Mouse (Mus musculus): ENCODE results near the gene Gm5142.
A peak's percentile ranks its signal among the peaks of the same experiment; 100 is the strongest.

The Gm5142 gene

DNA sequence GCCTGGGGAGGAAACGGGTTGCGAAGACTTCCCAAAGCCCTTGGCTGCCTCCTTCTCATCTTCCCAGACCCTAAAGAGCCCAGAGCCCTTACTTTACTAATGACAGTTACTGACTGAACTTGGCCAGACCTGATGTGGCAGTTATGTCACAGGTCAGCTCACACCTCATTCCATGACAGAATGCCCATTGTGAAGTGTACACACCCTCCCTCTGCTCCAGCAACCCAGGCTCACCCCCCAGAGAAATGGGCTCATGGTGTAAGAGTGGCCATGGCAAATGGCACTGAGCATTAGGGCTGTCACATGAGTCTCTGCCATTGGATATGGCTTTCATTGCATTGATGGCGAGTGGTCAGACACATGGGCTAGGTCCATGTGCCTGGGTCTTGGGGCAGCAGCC, at the start of gene Gm5142:
Gm5142 (minus strand) TSS at position 101 of the 400 bp plus-strand sequence.
- no peak for DNase-seq

DNA sequence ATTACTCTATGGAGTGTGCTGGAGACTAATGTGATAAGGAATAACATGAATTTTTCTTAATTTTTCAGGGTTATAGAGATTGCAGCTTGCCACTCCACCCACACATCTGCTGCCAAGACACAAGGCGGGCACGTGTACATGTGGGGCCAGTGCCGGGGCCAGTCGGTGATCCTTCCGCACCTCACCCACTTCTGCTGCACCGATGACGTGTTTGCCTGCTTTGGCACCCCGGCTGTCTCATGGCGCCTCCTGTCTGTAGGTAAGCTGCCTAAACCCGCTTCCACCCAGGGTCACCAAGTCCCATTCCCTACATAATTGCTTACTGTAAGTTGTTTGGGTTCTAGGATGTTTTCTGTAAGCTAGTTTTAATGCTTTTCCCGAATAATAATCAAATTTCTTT, 47.7 kb upstream of the Gm5142 start:
- DNase-seq = no peak

DNA sequence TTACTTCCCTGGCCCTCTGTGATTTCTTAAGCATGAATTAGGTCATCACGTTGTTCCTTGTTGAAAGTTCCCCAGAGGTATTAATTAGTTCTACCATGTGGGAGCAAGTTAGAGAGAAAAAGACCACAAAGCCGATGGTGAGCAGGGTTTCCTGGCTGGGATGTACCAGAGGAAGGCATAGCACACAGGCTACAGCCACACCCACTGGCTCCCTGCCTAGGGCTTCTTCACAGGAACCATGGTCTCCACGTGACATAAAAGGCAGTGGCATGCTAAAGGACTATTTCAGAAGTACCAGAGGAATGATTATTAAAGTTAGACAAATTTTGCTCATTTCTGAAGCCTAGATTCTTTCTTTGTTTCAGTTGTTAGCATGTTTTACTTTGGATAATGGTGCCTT, 40.7 kb upstream of the Gm5142 start:
- no peak for DNase-seq

DNA sequence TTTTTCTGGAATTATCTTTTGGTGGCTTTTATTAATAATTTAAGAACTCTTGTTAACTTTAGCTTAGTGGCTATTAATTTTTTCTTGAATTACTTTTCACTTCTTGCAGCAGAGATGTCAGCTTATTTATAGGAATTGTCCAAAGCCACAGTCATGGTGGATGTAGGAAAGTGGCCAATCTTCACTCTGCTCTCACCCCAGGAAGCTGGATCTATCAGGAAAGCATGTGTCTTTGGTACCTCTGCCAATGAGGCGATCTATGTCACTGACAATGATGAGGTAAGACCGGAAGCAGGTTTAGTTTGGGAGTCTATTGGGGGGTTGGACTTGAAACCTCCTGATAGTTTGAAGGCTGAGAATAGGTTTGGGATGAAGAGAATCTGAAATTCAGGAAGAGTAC, 31.3 kb upstream of the Gm5142 start:
- DNase-seq = no peak

DNA sequence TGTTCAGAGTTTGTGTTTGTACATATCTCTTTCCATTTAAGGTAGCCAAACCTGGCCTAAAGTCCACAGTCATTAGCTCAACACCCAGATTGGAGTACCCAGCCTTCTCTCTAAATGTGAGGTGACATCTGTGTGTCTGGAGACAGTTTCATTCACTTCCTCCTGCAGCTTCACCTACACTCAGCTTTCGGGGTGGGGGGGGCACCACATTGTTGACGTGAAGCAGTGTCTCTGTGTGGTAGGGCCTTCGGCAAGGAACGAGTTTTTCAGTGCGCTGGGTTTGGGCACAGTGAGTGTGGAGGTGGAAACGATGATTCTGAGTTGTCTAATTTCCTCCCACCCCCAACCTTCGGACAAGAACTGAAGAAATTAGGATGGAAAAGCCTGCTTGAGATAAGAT, 30.5 kb upstream of the Gm5142 start:
- no peak for DNase-seq

DNA sequence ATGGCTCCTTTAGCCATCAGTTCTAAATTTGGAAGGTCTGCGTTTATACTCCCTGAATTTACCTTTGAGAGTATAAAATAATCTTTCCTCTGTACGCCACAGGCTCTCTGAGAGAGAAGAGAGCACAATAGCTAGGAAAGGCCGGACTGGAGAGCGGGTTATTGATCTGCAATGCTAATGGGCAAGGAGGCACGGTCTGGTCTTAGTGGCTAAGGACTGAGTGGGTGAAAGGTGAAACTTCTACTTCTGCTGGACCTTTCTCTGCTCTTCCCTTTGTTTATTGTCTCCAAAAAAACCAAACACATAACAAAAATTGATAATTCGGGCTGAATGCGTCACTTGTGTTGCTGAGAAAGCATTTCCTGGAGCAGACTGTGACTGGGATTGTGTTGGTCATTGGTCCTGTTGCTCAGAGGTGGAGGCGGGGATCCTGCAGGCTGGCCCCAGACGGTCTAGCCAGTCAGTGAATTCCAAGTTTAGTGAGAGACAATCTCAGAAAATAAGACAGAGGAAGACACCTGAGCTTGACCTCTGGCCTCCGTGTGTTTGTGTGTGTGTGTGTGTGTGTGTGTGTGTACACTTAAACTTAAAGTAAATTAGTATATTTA, 27.5 kb upstream of the Gm5142 start:
- DNase-seq = no peak

DNA sequence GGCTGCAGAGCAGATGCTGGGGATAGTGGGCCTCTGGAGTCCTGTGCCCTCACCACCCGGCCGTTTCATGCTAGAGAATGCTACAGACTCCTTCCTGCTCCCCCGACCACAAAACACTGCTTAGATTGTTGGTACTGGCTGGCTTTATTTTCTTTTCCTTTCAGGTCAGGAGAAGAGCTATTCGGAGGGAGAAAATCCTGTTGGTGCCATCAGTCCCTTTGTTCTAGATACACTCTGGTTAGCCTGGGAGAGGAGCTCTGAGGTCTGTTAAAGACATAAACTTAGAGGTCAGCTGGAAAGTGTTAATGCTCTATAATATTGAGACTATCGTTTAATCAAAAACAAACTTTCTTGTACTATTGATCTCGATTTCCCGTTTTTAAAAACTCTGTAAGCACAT, 26.9 kb upstream of the Gm5142 start:
- no peak for DNase-seq

DNA sequence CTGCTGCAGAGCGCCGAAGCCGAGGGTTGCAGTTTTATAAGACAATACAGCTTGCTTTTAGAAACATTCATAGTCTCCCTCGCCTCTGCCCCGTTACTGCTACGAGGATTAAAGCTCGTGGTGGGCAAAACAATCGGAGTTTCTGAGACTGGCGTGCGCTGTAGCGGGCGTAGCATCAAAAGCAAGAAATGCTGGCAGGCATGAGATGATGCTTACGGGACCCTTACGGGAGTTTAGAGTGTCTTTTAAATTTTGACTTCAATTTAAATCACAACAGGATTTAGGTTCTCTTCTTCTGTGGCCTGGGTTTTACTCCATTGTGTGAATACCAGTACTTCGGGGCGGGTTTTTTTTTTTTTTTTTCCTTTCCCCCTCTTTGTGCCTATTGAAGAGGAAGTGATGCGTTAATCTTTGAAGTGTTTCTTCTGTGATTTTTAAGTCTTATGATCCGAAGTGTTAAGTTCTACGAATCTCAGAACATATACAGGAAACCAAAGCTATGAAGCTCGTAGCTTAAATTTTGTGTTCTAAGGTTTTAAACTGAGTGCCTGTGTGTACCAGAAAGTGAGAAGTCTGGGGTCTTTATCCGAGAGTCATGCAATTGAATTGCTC, 23.2 kb upstream of the Gm5142 start:
- no peak for DNase-seq

DNA sequence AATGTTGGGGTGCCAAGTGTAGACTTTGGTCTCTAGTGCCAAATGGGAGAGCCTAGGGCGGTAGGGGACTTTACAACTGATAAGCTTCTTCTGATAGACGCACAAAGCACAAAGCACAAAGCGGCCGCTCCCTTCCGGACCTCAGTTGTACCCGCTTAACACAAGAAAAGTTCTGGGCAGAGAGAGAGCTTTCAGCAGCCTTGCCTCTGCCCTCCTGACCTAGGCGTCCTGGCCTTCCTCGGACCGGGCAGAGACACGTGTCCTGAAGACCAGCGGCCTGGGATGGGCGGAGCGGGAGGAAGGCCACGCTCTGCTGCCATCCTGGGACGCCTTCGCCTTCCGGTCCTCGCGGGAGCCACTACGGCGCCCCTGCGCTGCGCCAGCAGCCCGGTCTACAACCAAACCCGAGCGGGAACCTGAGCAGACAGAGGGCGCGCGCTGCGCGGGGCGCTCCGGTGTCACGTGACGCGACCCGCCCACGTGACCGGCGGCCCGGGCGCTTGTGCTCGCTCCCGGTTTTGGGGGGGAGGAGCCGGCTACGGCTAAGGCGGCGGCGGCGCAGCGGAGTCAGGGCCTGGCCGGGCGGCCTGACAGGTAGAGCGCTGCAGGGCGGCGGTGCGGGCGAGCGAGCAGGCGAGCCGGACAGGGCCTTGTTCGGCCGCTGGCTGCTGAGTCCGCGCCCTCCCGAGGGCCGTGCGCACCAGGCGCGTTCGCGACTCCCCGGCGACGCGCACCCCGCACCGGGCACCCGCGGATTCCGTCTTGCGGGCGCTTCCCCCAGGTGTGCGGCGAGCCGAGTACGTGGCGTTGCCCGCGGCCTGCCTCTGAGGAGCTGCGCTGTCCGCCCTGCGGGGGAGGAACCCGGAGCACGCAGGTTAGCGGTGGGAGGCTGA, 22.4 kb upstream of the Gm5142 start, which contains the start of gene Rcbtb1:
Rcbtb1 (plus strand) TSS at position 499 of the 893 bp plus-strand sequence.
- DNase-seq = peak; percentile 92 to 96

DNA sequence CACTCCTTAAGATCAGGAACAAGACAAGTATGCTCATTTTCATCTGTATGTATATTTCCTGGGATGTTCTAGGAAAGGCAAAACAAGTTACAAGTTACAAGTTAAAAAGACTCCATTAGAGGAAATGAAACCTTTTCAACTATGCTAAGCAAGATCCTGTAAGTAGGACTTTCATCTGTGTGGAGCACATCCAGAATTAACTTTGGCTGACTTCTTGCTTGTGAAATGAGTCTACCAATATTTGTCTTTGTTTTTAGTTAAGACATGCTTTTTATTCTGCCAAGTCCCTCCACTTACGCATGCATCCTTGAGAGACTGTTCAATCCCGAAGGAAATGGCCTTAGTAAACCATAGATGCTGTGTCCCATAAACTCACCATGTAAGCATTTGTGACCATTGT, 7.6 kb upstream of the Gm5142 start:
- DNase-seq = no peak

DNA sequence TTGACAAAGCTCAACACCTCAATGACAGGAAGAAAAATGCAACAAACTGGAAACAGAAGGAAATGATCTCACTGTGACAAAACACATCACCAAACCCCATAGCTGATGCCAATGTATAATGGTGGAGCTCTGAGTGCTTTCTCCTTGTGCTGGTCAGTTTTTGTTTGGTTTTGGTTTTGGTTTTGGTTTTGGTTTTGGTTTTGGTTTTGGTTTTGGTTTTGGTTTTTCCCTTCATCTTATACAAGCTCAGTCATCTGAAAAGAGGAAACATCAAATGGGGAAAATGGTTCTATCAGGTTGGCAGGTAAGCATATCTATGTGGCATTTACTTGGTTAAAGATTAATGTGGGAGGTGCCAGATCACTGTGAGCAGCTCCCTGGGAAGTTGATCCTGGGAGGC, 7.0 kb upstream of the Gm5142 start:
- DNase-seq = no peak

DNA sequence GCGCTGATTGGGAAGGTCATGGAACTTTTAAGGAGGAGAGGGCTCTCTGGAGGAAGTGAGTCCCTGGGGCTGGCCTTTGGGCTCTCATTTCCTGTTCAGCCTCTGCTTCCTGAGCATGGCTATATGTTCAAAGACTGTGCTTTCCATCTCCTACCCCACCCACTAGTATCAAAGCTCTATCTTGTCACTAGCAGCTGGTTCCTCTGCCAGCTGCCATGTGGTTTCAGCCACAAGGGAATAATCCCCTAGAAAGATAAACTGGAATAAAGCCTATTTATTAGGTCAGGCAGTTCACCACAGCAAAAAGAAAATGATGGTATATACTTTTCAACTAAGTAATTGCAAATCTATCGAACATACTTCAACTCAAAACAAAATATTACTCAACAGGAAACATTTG, 4.2 kb upstream of the Gm5142 start:
- no peak for DNase-seq

DNA sequence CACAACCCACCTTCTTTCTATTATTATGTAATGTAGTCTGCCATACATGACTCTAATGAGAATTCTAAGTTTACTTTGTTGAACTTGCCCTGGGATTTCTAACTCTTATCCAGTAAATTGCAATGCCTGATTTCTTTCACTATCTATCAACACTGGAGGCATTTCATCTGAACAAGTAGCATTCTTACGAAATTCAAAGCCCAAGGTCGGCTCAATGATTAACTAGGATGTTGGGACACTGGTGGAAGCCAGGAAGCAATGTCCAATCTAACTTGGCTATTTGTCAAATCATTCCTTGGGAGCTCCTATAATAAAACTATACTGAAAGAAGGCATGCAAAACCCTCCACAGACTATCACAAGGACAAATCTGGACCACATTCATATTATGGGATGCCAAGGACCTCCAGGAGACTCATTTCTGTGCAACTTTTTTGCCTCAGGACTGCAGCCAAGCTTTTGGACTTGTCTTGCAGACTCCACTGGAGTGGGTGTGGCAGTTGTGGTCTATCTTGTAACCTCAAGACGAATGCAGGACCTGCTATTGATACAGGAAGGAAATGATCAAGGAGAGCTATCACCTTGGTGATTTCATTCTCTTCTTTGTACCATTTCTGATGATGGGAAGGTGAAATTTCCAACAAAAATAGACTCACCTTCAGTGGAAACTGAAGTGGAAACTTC, 21.4 kb downstream of the Gm5142 start:
- peak; percentile 4 to 29 for DNase-seq

DNA sequence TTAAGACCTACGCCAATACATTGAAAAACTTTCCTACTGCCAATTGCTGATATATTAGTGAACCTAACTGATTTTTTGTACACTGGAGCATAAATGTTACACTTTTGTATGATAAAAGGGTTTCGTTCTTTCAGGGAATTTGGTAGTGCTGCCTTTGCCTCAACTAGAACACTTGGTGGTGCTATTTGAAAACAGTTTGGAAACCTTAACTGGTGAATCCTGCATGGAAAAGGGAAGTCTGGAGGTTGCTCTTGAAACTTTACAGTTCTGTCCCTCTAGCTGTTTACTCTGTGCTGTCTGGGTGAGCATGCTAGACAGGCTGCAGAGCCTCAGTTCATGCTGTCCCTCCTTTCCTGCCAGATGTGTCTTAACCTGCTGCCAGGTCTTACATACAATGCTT, 23.0 kb downstream of the Gm5142 start:
- DNase-seq = no peak

DNA sequence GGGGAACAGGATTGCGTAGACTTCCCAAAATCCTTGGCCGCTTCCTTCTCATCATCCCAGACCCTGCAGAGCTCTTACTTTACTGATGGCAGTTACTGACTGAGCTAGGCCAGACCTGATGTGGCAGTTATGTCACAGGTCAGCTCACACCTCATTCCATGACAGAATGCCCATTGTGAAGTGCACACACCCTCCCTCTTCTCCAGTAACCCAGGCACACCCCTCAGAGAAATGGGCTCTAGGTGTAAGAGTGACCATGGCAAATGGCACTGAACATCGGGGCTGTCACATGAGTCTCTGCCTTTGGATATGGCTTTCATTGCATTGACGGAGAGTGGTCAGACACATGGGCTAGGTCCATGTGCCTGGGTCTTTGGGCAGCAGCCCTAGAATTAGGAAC, 35.8 kb downstream of the Gm5142 start, which contains the start of gene 1700129C05Rik:
1700129C05Rik (minus strand) TSS at position 101 of the 400 bp plus-strand sequence.
- DNase-seq = no peak

DNA sequence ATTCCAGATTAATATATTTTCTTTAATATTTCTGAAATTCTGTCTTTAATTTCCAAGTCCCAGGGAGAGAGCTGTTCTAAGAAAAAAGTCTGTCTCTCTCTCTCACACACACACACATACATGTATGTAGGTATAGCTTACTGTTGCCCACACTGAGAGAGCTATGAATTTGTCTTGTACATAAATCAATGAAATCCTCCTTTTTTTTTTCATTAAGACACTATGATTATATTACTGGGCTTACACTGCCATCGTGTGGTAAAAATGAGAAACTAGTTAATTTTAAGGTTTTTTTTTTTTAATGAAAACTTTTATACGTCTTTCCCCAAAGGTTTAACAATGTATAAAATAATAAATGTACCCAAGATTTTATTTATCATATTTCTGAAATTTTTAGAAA, 64.3 kb downstream of the Gm5142 start:
- no peak for DNase-seq

Measured in kidney, postnatal 4 days (tissue).